Mouse (Mus musculus): Measurements from ENCODE around the gene Adgrg1. TPM values are rescaled to one million over a fixed set of nuclear protein-coding genes. Genes with fewer than 3 reads are reported as not detected.

The Adgrg1 gene
- polyA plus RNA-seq, 1 experiment from 2014 or later: 140 TPM

- Histone ChIP-seq H3K4me2 (ENCODE audit: low read depth) (peak overlapping the region; percentile 78), H3K4me1 (ENCODE audit: control insufficient read depth, insufficient read depth, low read length) (peaks cover 55% of the 10 kb centered on the region), H3K27ac (ENCODE audit: low read depth, low read length) (peak overlapping the region; percentile 93), H3K36me3 (ENCODE audit: control insufficient read depth, insufficient read depth, low read length) (no peaks in the 10 kb centered on the region), H3K4me3 (ENCODE audit: low read depth, low read length) (peak overlapping the region; percentile 47), H3K9me3 (ENCODE audit: control insufficient read depth, low read length) (no peaks in the 10 kb centered on the region), H3K9ac (ENCODE audit: low read length) (peak overlapping the region; percentile 87), H3K27me3 (ENCODE audit: control insufficient read depth, insufficient read depth, low read length) (no peaks in the 10 kb centered on the region)
- no peak for DNase-seq (ENCODE audit: low spot score)
- WGBS: 57% methylated on average over 12 of the region's 12 CpGs
- no peak for ATAC-seq (ENCODE audit: insufficient read depth, low FRiP score, low TSS enrichment)
Observed at GRCm38 (mm10) chr8:94996037-94996436, 21.5 kb downstream of the Adgrg1 start.

GRCm38 (mm10) chr8:94996899-94997856, 22.6 kb downstream of the Adgrg1 start:
- H3K4me1 ChIP-seq (ENCODE audit: control insufficient read depth, insufficient read depth, low read length): peaks cover 60% of the 10 kb centered on the region
- DNase-seq (ENCODE audit: low spot score) (no peak), ATAC-seq (ENCODE audit: insufficient read depth, low FRiP score, low TSS enrichment) (no peak)
- H3K4me3 ChIP-seq (ENCODE audit: low read depth, low read length): peak overlapping the region; percentile 47
- peak overlapping the region; percentile 87 for H3K9ac ChIP-seq (ENCODE audit: low read length)
- H3K4me2 ChIP-seq (ENCODE audit: low read depth): peak overlapping the region; percentile 78
- 0 out of 2 replicates have a peak overlapping the region, but pooled peaks have one; percentile 17 for H3K27ac ChIP-seq (ENCODE audit: low read depth, low read length)
- no peaks in the 10 kb centered on the region for H3K36me3 ChIP-seq (ENCODE audit: control insufficient read depth, insufficient read depth, low read length)
- WGBS: 58% methylated on average over 6 of the region's 6 CpGs
- H3K27me3 ChIP-seq (ENCODE audit: control insufficient read depth, insufficient read depth, low read length): no peaks in the 10 kb centered on the region
- H3K9me3 ChIP-seq (ENCODE audit: control insufficient read depth, low read length): no peaks in the 10 kb centered on the region

GRCm38 (mm10) chr8:94997857-94998243, 23.3 kb downstream of the Adgrg1 start:
- peaks cover 53% of the 10 kb centered on the region for H3K4me1 ChIP-seq (ENCODE audit: control insufficient read depth, insufficient read depth, low read length)
- DNase-seq (ENCODE audit: low spot score) (no peak), ATAC-seq (ENCODE audit: insufficient read depth, low FRiP score, low TSS enrichment) (no peak)
- no peaks in the 10 kb centered on the region for H3K9me3 ChIP-seq (ENCODE audit: control insufficient read depth, low read length)
- peak overlapping the region; percentile 78 for H3K4me2 ChIP-seq (ENCODE audit: low read depth)
- H3K9ac ChIP-seq (ENCODE audit: low read length): peak overlapping the region; percentile 37
- H3K36me3 ChIP-seq (ENCODE audit: control insufficient read depth, insufficient read depth, low read length): no peaks in the 10 kb centered on the region
- 0 out of 2 replicates have a peak overlapping the region, but pooled peaks have one; percentile 17 for H3K27ac ChIP-seq (ENCODE audit: low read depth, low read length)
- no peaks in the 10 kb centered on the region for H3K27me3 ChIP-seq (ENCODE audit: control insufficient read depth, insufficient read depth, low read length)
- WGBS: 62% methylated on average over 6 of the region's 6 CpGs
- H3K4me3 ChIP-seq (ENCODE audit: low read depth, low read length): peak overlapping the region; percentile 47

GRCm38 (mm10) chr8:94998431-94998830, 23.9 kb downstream of the Adgrg1 start:
- Histone ChIP-seq H3K27me3 (ENCODE audit: control insufficient read depth, insufficient read depth, low read length) (no peaks in the 10 kb centered on the region), H3K36me3 (ENCODE audit: control insufficient read depth, insufficient read depth, low read length) (peaks cover 4% of the 10 kb centered on the region; the same call in 1 of the 2 replicates), H3K27ac (ENCODE audit: low read depth, low read length) (no peak overlapping the region; the same call in 1 of the 2 replicates), H3K9me3 (ENCODE audit: control insufficient read depth, low read length) (no peaks in the 10 kb centered on the region), H3K4me1 (ENCODE audit: control insufficient read depth, insufficient read depth, low read length) (peaks cover 47% of the 10 kb centered on the region), H3K9ac (ENCODE audit: low read length) (0 out of 2 replicates have a peak overlapping the region, but pooled peaks have one; percentile 30), H3K4me3 (ENCODE audit: low read depth, low read length) (peak overlapping the region; percentile 47), H3K4me2 (ENCODE audit: low read depth) (peak overlapping the region; percentile 78)
- 29% methylated on average over 2 of the region's 2 CpGs for WGBS
- no peak for DNase-seq (ENCODE audit: low spot score)
- ATAC-seq (ENCODE audit: insufficient read depth, low FRiP score, low TSS enrichment): no peak

GRCm38 (mm10) chr8:94999004-94999403, 24.5 kb downstream of the Adgrg1 start:
- H3K4me1 ChIP-seq (ENCODE audit: control insufficient read depth, insufficient read depth, low read length): peaks cover 42% of the 10 kb centered on the region
- H3K27me3 ChIP-seq (ENCODE audit: control insufficient read depth, insufficient read depth, low read length): no peaks in the 10 kb centered on the region
- 0 out of 2 replicates have a peak overlapping the region, but pooled peaks have one; percentile 46 for H3K27ac ChIP-seq (ENCODE audit: low read depth, low read length)
- peak overlapping the region; percentile 47; the same call in 1 of the 2 replicates for H3K4me3 ChIP-seq (ENCODE audit: low read depth, low read length)
- no peaks in the 10 kb centered on the region for H3K9me3 ChIP-seq (ENCODE audit: control insufficient read depth, low read length)
- DNase-seq (ENCODE audit: low spot score) (no peak), ATAC-seq (ENCODE audit: insufficient read depth, low FRiP score, low TSS enrichment) (no peak)
- WGBS: 61% methylated on average over 6 of the region's 6 CpGs
- H3K36me3 ChIP-seq (ENCODE audit: control insufficient read depth, insufficient read depth, low read length): peaks cover 7% of the 10 kb centered on the region; the same call in 1 of the 2 replicates
- peak overlapping the region; percentile 38; the same call in 1 of the 2 replicates for H3K9ac ChIP-seq (ENCODE audit: low read length)
- H3K4me2 ChIP-seq (ENCODE audit: low read depth): peak overlapping the region; percentile 78

GRCm38 (mm10) chr8:94999956-95000355, 25.4 kb downstream of the Adgrg1 start:
- no peak for ATAC-seq (ENCODE audit: insufficient read depth, low FRiP score, low TSS enrichment)
- Histone ChIP-seq H3K36me3 (ENCODE audit: control insufficient read depth, insufficient read depth, low read length) (peaks cover 9% of the 10 kb centered on the region; the same call in 1 of the 2 replicates), H3K9ac (ENCODE audit: low read length) (no peak overlapping the region; the same call in 1 of the 2 replicates), H3K27ac (ENCODE audit: low read depth, low read length) (peak overlapping the region; percentile 55), H3K4me2 (ENCODE audit: low read depth) (peak overlapping the region; percentile 78), H3K4me1 (ENCODE audit: control insufficient read depth, insufficient read depth, low read length) (peaks cover 42% of the 10 kb centered on the region), H3K4me3 (ENCODE audit: low read depth, low read length) (no peak overlapping the region), H3K27me3 (ENCODE audit: control insufficient read depth, insufficient read depth, low read length) (no peaks in the 10 kb centered on the region), H3K9me3 (ENCODE audit: control insufficient read depth, low read length) (no peaks in the 10 kb centered on the region)
- DNase-seq (ENCODE audit: low spot score): no peak
- 46% methylated on average over 6 of the region's 6 CpGs for WGBS

GRCm38 (mm10) chr8:95000684-95001083, 26.1 kb downstream of the Adgrg1 start:
- Histone ChIP-seq H3K27me3 (ENCODE audit: control insufficient read depth, insufficient read depth, low read length) (no peaks in the 10 kb centered on the region), H3K4me1 (ENCODE audit: control insufficient read depth, insufficient read depth, low read length) (peaks cover 42% of the 10 kb centered on the region), H3K27ac (ENCODE audit: low read depth, low read length) (peak overlapping the region; percentile 58), H3K4me2 (ENCODE audit: low read depth) (peak overlapping the region; percentile 78), H3K36me3 (ENCODE audit: control insufficient read depth, insufficient read depth, low read length) (peaks cover 12% of the 10 kb centered on the region; the same call in 1 of the 2 replicates), H3K9ac (ENCODE audit: low read length) (peak overlapping the region; percentile 30), H3K9me3 (ENCODE audit: control insufficient read depth, low read length) (no peaks in the 10 kb centered on the region), H3K4me3 (ENCODE audit: low read depth, low read length) (no peak overlapping the region)
- 17% methylated on average over 5 of the region's 5 CpGs for WGBS
- ATAC-seq (ENCODE audit: insufficient read depth, low FRiP score, low TSS enrichment) (peak; percentile 75), DNase-seq (ENCODE audit: low spot score) (peak; percentile 88)

- no peak for DNase-seq (ENCODE audit: low spot score)
- 74% methylated on average over 5 of the region's 5 CpGs for WGBS
- H3K4me2 ChIP-seq (ENCODE audit: low read depth): peak overlapping the region; percentile 28; the same call in 1 of the 2 replicates
- H3K4me1 ChIP-seq (ENCODE audit: control insufficient read depth, insufficient read depth, low read length): peaks cover 42% of the 10 kb centered on the region
- H3K36me3 ChIP-seq (ENCODE audit: control insufficient read depth, insufficient read depth, low read length): peaks cover 12% of the 10 kb centered on the region; the same call in 1 of the 2 replicates
- no peaks in the 10 kb centered on the region for H3K9me3 ChIP-seq (ENCODE audit: control insufficient read depth, low read length)
- peak overlapping the region; percentile 30 for H3K9ac ChIP-seq (ENCODE audit: low read length)
- H3K27me3 ChIP-seq (ENCODE audit: control insufficient read depth, insufficient read depth, low read length): no peaks in the 10 kb centered on the region
- 0 out of 2 replicates have a peak, but pooled peaks have one; percentile 2 for ATAC-seq (ENCODE audit: insufficient read depth, low FRiP score, low TSS enrichment)
- H3K27ac ChIP-seq (ENCODE audit: low read depth, low read length): peak overlapping the region; percentile 58
- H3K4me3 ChIP-seq (ENCODE audit: low read depth, low read length): no peak overlapping the region
Observed at GRCm38 (mm10) chr8:95001165-95001564, 26.6 kb downstream of the Adgrg1 start.

All from neural tube, embryonic 11.5 days (tissue).